Mouse (Mus musculus) lung, adult 2 months (tissue): ENCODE measurements around the gene Gm10964.

Source experiments
- CTCF ChIP-seq: fragments of 200-500 bp; IDR thresholded peaks from 2 replicates; pipeline ENCODE4 v1.5.1; 2011; ENCODE audit warnings: mild to moderate bottlenecking, low read length, control low read depth; ENCODE audit not compliant: insufficient read depth
- POLR2A ChIP-seq: fragments of 200-500 bp; IDR thresholded peaks from 2 replicates; pipeline ENCODE4 v1.6.1; 2011; ENCODE audit warnings: low read depth, mild to moderate bottlenecking, control low read depth, low read length, borderline replicate concordance; ENCODE audit errors: extremely low read depth

DNA sequence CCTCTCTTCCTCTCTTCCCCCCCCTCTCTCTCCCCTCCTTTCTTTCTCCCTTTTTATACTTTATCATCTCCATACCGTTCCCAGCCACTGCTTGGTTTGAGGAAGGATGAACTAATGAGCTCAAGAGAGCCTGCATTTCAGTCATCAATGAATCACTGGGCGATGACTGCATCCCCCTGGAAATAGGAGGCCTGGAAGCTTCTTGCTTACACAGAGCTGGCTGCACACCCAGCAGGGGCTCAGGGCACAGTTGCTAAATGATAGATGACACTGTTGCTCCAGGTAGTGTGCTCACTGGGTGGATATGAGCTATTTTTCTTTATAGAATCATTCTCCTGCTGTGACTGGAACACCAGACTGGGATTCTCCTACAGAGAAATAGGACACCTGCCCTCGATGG, 43.6 kb upstream of the Gm10964 start:
- TF ChIP-seq CTCF: no peak
- TF ChIP-seq POLR2A: no peak
